ENCODE assay signal across 8 mouse cellular contexts in genomic region chr6:127108368-127109060, GRCm38 (mm10). TPM values are rescaled to one million over a fixed set of nuclear protein-coding genes. Genes with fewer than 3 reads are reported as not detected.
DNase-seq lines count a peak whose midpoint lies in the region; ATAC-seq and TF ChIP-seq lines count a peak whose summit lies in the region.

No protein-coding gene starts in this region.

- H3K27ac ChIP-seq in heart, embryonic 15.5 days = peak overlapping the region; percentile 57; the same call in 1 of the 2 replicates
- no peak overlapping the region for H3K27ac ChIP-seq in hindbrain, embryonic 13.5 days
- H3K27ac ChIP-seq in midbrain, embryonic 14.5 days (replicated peaks; ENCODE audit: low read depth, low read length) = no peak overlapping the region

- peaks cover 21% of the 10 kb centered on the region for H3K4me1 ChIP-seq in heart, embryonic 15.5 days (replicated peaks)
- peaks cover 16% of the 10 kb centered on the region for H3K4me1 ChIP-seq in G1E (ENCODE audit: insufficient read depth, low read depth, low read length)
- H3K4me1 ChIP-seq in hindbrain, embryonic 13.5 days (replicated peaks) = peaks cover 16% of the 10 kb centered on the region
- peaks cover 6% of the 10 kb centered on the region; the same call in 1 of the 2 replicates for H3K4me1 ChIP-seq in midbrain, embryonic 14.5 days (ENCODE audit: control insufficient read depth, insufficient read depth, low read length)

- no peak for ATAC-seq in heart, embryonic 15.5 days (replicated peaks; ENCODE audit: insufficient number of reproducible peaks, insufficient read depth, low FRiP score, low read depth)
- no peak for ATAC-seq in G1E (ENCODE audit: extremely low read depth, insufficient number of reproducible peaks, low FRiP score, poor library complexity, severe bottlenecking)
- ATAC-seq in hindbrain, embryonic 13.5 days (ENCODE audit: low FRiP score) = no peak
- ATAC-seq in midbrain, embryonic 14.5 days (ENCODE audit: low FRiP score, low TSS enrichment) = no peak
- no peak for ATAC-seq in megakaryocyte-erythroid progenitor cell, adult 5-6 weeks (replicated peaks; ENCODE audit: low FRiP score, low TSS enrichment, poor library complexity, severe bottlenecking)

- H3K4me2 ChIP-seq in heart, embryonic 15.5 days = peak overlapping the region; percentile 84
- H3K4me2 ChIP-seq in hindbrain, embryonic 13.5 days = peak overlapping the region; percentile 86
- H3K4me2 ChIP-seq in midbrain, embryonic 14.5 days (ENCODE audit: low read length) = peak overlapping the region; percentile 93

- H3K9me3 ChIP-seq in heart, embryonic 15.5 days (replicated peaks) = no peaks in the 10 kb centered on the region
- no peaks in the 10 kb centered on the region for H3K9me3 ChIP-seq in G1E (replicated peaks)
- H3K9me3 ChIP-seq in hindbrain, embryonic 13.5 days = no peaks in the 10 kb centered on the region
- H3K9me3 ChIP-seq in midbrain, embryonic 14.5 days (ENCODE audit: control insufficient read depth, low read length) = no peaks in the 10 kb centered on the region

- H3K4me3 ChIP-seq in heart, embryonic 15.5 days = peak overlapping the region; percentile 68
- peak overlapping the region; percentile 77 for H3K4me3 ChIP-seq in G1E (ENCODE audit: low read depth, low read length)
- H3K4me3 ChIP-seq in hindbrain, embryonic 13.5 days = peak overlapping the region; percentile 61
- peak overlapping the region; percentile 64 for H3K4me3 ChIP-seq in midbrain, embryonic 14.5 days (replicated peaks; ENCODE audit: low read depth, low read length)

- no peak for TF ChIP-seq CTCF in G1E (IDR thresholded peaks at IDR 0.05; ENCODE audit: low read depth, low read length)

- intact Hi-C loops in heart, postnatal 36 days (cut with DNase I) = loop anchor here (10.0 kb wide), 1 partner anchor 264 kb away; the partner anchor contains the start of gene Ndufa9
- intact Hi-C loops in left cerebral cortex, postnatal 14 days (cut with DNase I) = no loop called here

- WGBS in heart, embryonic 15.5 days = 12% methylated on average over 20 of the region's 20 CpGs
- WGBS in hindbrain, embryonic 13.5 days = 49% methylated on average over 20 of the region's 20 CpGs
- 41% methylated on average over 20 of the region's 20 CpGs for WGBS in midbrain, embryonic 14.5 days

- H3K9ac ChIP-seq in heart, embryonic 15.5 days = peak overlapping the region; percentile 62
- H3K9ac ChIP-seq in hindbrain, embryonic 13.5 days = peak overlapping the region; percentile 80
- H3K9ac ChIP-seq in midbrain, embryonic 14.5 days (replicated peaks; ENCODE audit: low read length) = peak overlapping the region; percentile 59; the same call in 1 of the 2 replicates

- no peaks in the 10 kb centered on the region for H3K27me3 ChIP-seq in heart, embryonic 15.5 days
- peaks cover 33% of the 10 kb centered on the region for H3K27me3 ChIP-seq in G1E (ENCODE audit: insufficient read depth, low read length)
- H3K27me3 ChIP-seq in hindbrain, embryonic 13.5 days = no peaks in the 10 kb centered on the region
- H3K27me3 ChIP-seq in midbrain, embryonic 14.5 days (ENCODE audit: control insufficient read depth, insufficient read depth, low read length) = no peaks in the 10 kb centered on the region

- H3K36me3 ChIP-seq in heart, embryonic 15.5 days = no peaks in the 10 kb centered on the region
- H3K36me3 ChIP-seq in G1E (replicated peaks) = peaks cover 2% of the 10 kb centered on the region
- peaks cover 4% of the 10 kb centered on the region; the same call in 1 of the 2 replicates for H3K36me3 ChIP-seq in hindbrain, embryonic 13.5 days
- H3K36me3 ChIP-seq in midbrain, embryonic 14.5 days (ENCODE audit: control insufficient read depth, insufficient read depth, low read length) = no peaks in the 10 kb centered on the region

- DNase-seq in heart, postnatal 36 days = no peak
- no peak for DNase-seq in G1E (ENCODE audit: low spot score)
- no peak for DNase-seq in midbrain, embryonic 14.5 days
- no peak for DNase-seq in left cerebral cortex, postnatal 14 days (ENCODE audit: low spot score in 2 of 2)
- DNase-seq in layer of hippocampus, postnatal 36 days = no peak

RNA-seq across cellular contexts. Expression of gene Tigar, which starts 0.8 kb away (rescaled TPM):
- polyA plus RNA-seq in heart, embryonic 15.5 days (2015; fragmentation: Nextera tagmentation; extraction: Ambion mirVana) = 6.2 and 7.8 TPM in 2 replicates
- 10 to 100 TPM; 45.8 to 48.8 TPM for total RNA-seq in heart, postnatal 36 days (2021)
- total RNA-seq in G1E (2014; fragmentation: Nextera tagmentation) = 2.5 and 3.4 TPM in 2 replicates
- 4.0 and 4.7 TPM in 2 replicates for total RNA-seq in G1E (2017)
- polyA plus RNA-seq in G1E (2012) = 0.94 and 1.1 TPM in 2 replicates
- 7.2 and 8.6 TPM in 2 replicates for polyA plus RNA-seq in hindbrain, embryonic 13.5 days (2015; fragmentation: Nextera tagmentation; extraction: Ambion mirVana)
- 5.0 and 6.5 TPM in 2 replicates for polyA plus RNA-seq in midbrain, embryonic 14.5 days (2014; fragmentation: Nextera tagmentation; extraction: Ambion mirVana)
- 0.47 TPM in 1 of 2 replicates, not detected in the other for total RNA-seq in megakaryocyte-erythroid progenitor cell, adult 5-6 weeks (2014; fragmentation: Nextera tagmentation)
- 0.30 and 3.1 TPM in 2 replicates for total RNA-seq in megakaryocyte-erythroid progenitor cell, adult 5-6 weeks (2017)
- total RNA-seq in left cerebral cortex, postnatal 14 days (2021) = 10 to 100 TPM; 24.7 to 25.5 TPM
- total RNA-seq in layer of hippocampus, postnatal 36 days (2021) = 10 to 100 TPM; 27.6 to 31.7 TPM

RNA-seq across cellular contexts. Expression of gene Fgf23, which starts 35.8 kb away (rescaled TPM):
- 0.24 TPM in 2 replicates for polyA plus RNA-seq in heart, embryonic 15.5 days (2015; fragmentation: Nextera tagmentation; extraction: Ambion mirVana)
- under 1 TPM in 1 of 2 experiments, not detected in 1; 0.14 TPM for total RNA-seq in heart, postnatal 36 days (2021)
- total RNA-seq in G1E (2014; fragmentation: Nextera tagmentation) (not detected in 2 replicates), G1E (2017) (0.12 and 0.22 TPM in 2 replicates)
- not detected in 2 replicates for polyA plus RNA-seq in G1E (2012)
- not detected in 2 replicates for polyA plus RNA-seq in hindbrain, embryonic 13.5 days (2015; fragmentation: Nextera tagmentation; extraction: Ambion mirVana)
- 0.18 TPM in 1 of 2 replicates, not detected in the other for polyA plus RNA-seq in midbrain, embryonic 14.5 days (2014; fragmentation: Nextera tagmentation; extraction: Ambion mirVana)
- not detected in 2 replicates for total RNA-seq in megakaryocyte-erythroid progenitor cell, adult 5-6 weeks (2014; fragmentation: Nextera tagmentation)
- not detected in 2 replicates for total RNA-seq in megakaryocyte-erythroid progenitor cell, adult 5-6 weeks (2017)
- total RNA-seq in left cerebral cortex, postnatal 14 days (2021) = under 1 TPM; 0.49 to 0.64 TPM
- total RNA-seq in layer of hippocampus, postnatal 36 days (2021) = under 1 TPM; 0.25 to 0.48 TPM

RNA-seq across cellular contexts. Expression of gene Ccnd2, which starts 43.5 kb away (rescaled TPM):
- 482 and 541 TPM in 2 replicates for polyA plus RNA-seq in heart, embryonic 15.5 days (2015; fragmentation: Nextera tagmentation; extraction: Ambion mirVana)
- 100 to 1,000 TPM; 107 to 138 TPM for total RNA-seq in heart, postnatal 36 days (2021)
- total RNA-seq in G1E (2014; fragmentation: Nextera tagmentation) (549 and 656 TPM in 2 replicates), G1E (2017) (127 and 152 TPM in 2 replicates)
- polyA plus RNA-seq in G1E (2012) = 822 and 1,195 TPM in 2 replicates
- 270 and 302 TPM in 2 replicates for polyA plus RNA-seq in hindbrain, embryonic 13.5 days (2015; fragmentation: Nextera tagmentation; extraction: Ambion mirVana)
- polyA plus RNA-seq in midbrain, embryonic 14.5 days (2014; fragmentation: Nextera tagmentation; extraction: Ambion mirVana) = 252 and 477 TPM in 2 replicates
- total RNA-seq in megakaryocyte-erythroid progenitor cell, adult 5-6 weeks (2014; fragmentation: Nextera tagmentation) = 73.8 and 98.1 TPM in 2 replicates
- 37.0 and 40.1 TPM in 2 replicates for total RNA-seq in megakaryocyte-erythroid progenitor cell, adult 5-6 weeks (2017)
- total RNA-seq in left cerebral cortex, postnatal 14 days (2021) = 100 to 1,000 TPM; 102 to 106 TPM
- total RNA-seq in layer of hippocampus, postnatal 36 days (2021) = 100 to 1,000 TPM; 144 to 150 TPM

Comparison
In these comparisons a context has a peak if more than half of its experiments do, and no peak if none do; other contexts are left out.
1. RNA of gene Tigar, which starts 0.8 kb away (total RNA-seq): 45.8 to 48.8 TPM in heart, postnatal 36 days, 27.6 to 31.7 TPM in layer of hippocampus, postnatal 36 days and 24.7 to 25.5 TPM in left cerebral cortex, postnatal 14 days; 2.5 to 4.7 TPM in G1E and 0.30 to 3.1 TPM in megakaryocyte-erythroid progenitor cell, adult 5-6 weeks; every median in the first group is over 4 times any median in the second.
2. Peak in every context shown above with its lines, with median percentiles within 50 percentile points of each other: H3K4me2 ChIP-seq, H3K4me3 ChIP-seq and H3K9ac ChIP-seq.